Mouse (Mus musculus): ENCODE results near the gene Mgst2. TPM values are rescaled to one million over a fixed set of nuclear protein-coding genes. Genes with fewer than 3 reads are reported as not detected.
A peak's percentile ranks its signal among the peaks of the same experiment; 100 is the strongest.

Mgst2 gene
- total and polyA plus RNA-seq, 3 experiments = 0.69 to 3.1 TPM; not detected in 1

DNA sequence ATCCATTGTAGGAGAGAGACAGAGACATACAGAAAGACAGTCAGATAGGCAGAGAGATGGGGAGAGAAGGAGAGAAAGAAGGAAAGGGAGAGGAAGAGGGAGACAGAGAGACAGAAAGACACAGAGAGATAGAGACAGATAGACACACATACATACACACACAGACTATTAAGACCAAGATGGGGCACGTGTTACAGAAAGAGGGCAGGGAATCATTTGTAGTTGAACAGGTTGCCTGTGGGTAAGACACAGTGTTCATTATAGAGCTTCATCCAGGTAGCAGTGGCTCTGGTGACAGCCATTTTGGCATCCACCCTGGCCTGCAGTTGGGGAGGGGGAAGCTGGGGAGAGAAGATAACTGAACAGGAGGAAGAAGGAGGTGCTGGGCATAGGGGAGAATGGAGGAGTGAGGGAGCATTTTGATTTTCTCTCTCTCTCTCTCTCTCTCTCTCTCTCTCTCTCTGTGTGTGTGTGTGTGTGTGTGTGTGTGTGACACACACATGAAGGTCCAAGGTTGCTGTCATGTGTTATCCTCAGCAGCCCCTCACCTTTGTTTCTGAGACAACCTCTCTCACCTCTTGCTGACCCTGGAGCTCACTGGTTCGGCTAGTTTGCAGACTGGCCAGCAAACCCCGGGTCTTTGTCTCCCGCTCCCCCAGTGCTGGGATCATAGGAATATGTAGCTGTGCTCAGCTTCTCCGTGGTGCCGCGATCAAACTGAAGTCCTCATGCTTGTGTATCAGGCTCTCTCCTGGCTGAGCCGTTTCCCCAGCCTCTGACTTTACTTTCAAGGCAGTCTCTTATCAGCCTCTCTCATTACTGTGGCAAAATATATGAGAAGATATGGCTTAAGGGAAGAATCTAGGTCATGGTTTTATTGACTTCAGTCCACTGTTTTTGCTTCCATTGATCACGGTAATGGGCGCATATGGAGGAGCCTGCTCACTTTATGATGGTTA lies 47.5 kb upstream of the Mgst2 start (continued):
- TF ChIP-seq GABPA (IDR thresholded peaks at IDR 0.05; ENCODE audit: low read depth, low read length) (no peak), KAT2A (conservative IDR thresholded peaks at IDR 0.05; ENCODE audit: low read depth, low read length) (no peak), E2F4 (IDR thresholded peaks at IDR 0.05; ENCODE audit: borderline replicate concordance, low read depth, low read length) (no peak), TAL1 (IDR thresholded peaks at IDR 0.05; ENCODE audit: low read length) (peak; percentile 79), CTCF (IDR thresholded peaks at IDR 0.05 in 2 of 3, conservative IDR thresholded peaks at IDR 0.05 in 1 of 3; ENCODE audit: control insufficient read depth in 1 of 3, insufficient read depth in 1 of 3, low read depth in 2 of 3, low read length in 3 of 3, poor library complexity in 1 of 3, severe bottlenecking in 1 of 3) (no peak), UBTF (IDR thresholded peaks at IDR 0.05; ENCODE audit: borderline replicate concordance, insufficient read depth, low read depth, low read length) (no peak), ZKSCAN1 (IDR thresholded peaks at IDR 0.05; ENCODE audit: low read depth, low read length) (no peak), HCFC1 (IDR thresholded peaks at IDR 0.05; ENCODE audit: low read depth, low read length) (no peak), MAZ (IDR thresholded peaks at IDR 0.05; ENCODE audit: low read depth, low read length) (peak; percentile 50; the same call in 1 of the 2 replicates), MXI1 (IDR thresholded peaks at IDR 0.05; ENCODE audit: low read depth, low read length) (no peak; the same call in 1 of the 2 replicates), ZNF384 (IDR thresholded peaks at IDR 0.05; ENCODE audit: low read depth, low read length) (no peak), TCF12 (IDR thresholded peaks at IDR 0.05; ENCODE audit: low read depth, low read length) (peak; percentile 67), NELFE (IDR thresholded peaks at IDR 0.05; ENCODE audit: low read depth, low read length) (peak; percentile 31; the same call in 1 of the 2 replicates), SMC3 (IDR thresholded peaks at IDR 0.05; ENCODE audit: low read depth, low read length) (no peak), RAD21 (IDR thresholded peaks at IDR 0.05; ENCODE audit: low read depth, low read length) (no peak)

GRCm38 (mm10) chr3:51614278-51614677 lies 45.9 kb upstream of the Mgst2 start:
- Histone ChIP-seq H3K4me3 (ENCODE audit: control insufficient read depth in 1 of 2, insufficient read depth in 1 of 2, low read depth in 2 of 2, low read length in 2 of 2) (no peak overlapping the region), H3K9ac (ENCODE audit: control insufficient read depth, low read depth, low read length, poor library complexity, severe bottlenecking) (no peak overlapping the region), H3K79me2 (ENCODE audit: control insufficient read depth, insufficient read depth, low read length, poor library complexity) (no peaks in the 10 kb centered on the region)

More at GRCm38 (mm10) chr3:51614278-51614677, 45.9 kb upstream of the Mgst2 start:
- DNase-seq (ENCODE audit: low read depth, low spot score) = no peak
- Histone ChIP-seq H3K27me3 (ENCODE audit: control insufficient read depth in 1 of 2, insufficient read depth in 2 of 2, low read length in 2 of 2) (no peaks in the 10 kb centered on the region), H3K27ac (ENCODE audit: control insufficient read depth, low read depth, low read length) (no peak overlapping the region), H3K4me1 (ENCODE audit: control insufficient read depth in 1 of 2, insufficient read depth in 2 of 2, low read length in 2 of 2) (peaks cover 12 to 15% of the 10 kb centered on the region in 2 experiments), H3K9me3 (replicated peaks; ENCODE audit: insufficient read depth, low read length) (no peaks in the 10 kb centered on the region), H3K36me3 (ENCODE audit: control insufficient read depth in 1 of 2, insufficient read depth in 2 of 2, low read length in 2 of 2) (peaks cover 0 to 9% of the 10 kb centered on the region in 2 experiments; a peak in 2 of 4 replicates)
- TF ChIP-seq ZKSCAN1 (IDR thresholded peaks at IDR 0.05; ENCODE audit: low read depth, low read length) = no peak
- no peak for TF ChIP-seq KAT2A (conservative IDR thresholded peaks at IDR 0.05; ENCODE audit: low read depth, low read length)
- no peak for TF ChIP-seq MYC (IDR thresholded peaks at IDR 0.05; ENCODE audit: low read depth, low read length)
- TF ChIP-seq CHD1 (IDR thresholded peaks at IDR 0.05; ENCODE audit: low read depth, low read length) = no peak
- no peak for TF ChIP-seq MXI1 (IDR thresholded peaks at IDR 0.05; ENCODE audit: low read depth, low read length)
- TF ChIP-seq JUND (IDR thresholded peaks at IDR 0.05; ENCODE audit: low read depth, low read length) = no peak
- no peak for TF ChIP-seq CHD2 (IDR thresholded peaks at IDR 0.05; ENCODE audit: low read length)
- TF ChIP-seq SMC3 (IDR thresholded peaks at IDR 0.05; ENCODE audit: low read depth, low read length) = no peak
- no peak for TF ChIP-seq TBP (IDR thresholded peaks at IDR 0.05; ENCODE audit: low read depth, low read length)
- TF ChIP-seq NELFE (IDR thresholded peaks at IDR 0.05; ENCODE audit: low read depth, low read length) = no peak
- TF ChIP-seq MEF2A (IDR thresholded peaks at IDR 0.05; ENCODE audit: extremely low read depth, insufficient replicate concordance, low read depth, low read length, poor library complexity, severe bottlenecking) = no peak
- no peak for TF ChIP-seq MYB (IDR thresholded peaks at IDR 0.05; ENCODE audit: low read depth, low read length)
- no peak for TF ChIP-seq NRF1 (IDR thresholded peaks at IDR 0.05; ENCODE audit: insufficient read depth, low read depth, low read length, poor library complexity, severe bottlenecking)
- TF ChIP-seq GABPA (IDR thresholded peaks at IDR 0.05; ENCODE audit: low read depth, low read length) = no peak
